Mouse (Mus musculus) kidney, embryonic 14.5 days (tissue): Measurements from ENCODE around the gene Ntrk3. TPM values are rescaled to one million over a fixed set of nuclear protein-coding genes. Genes with fewer than 3 reads are reported as not detected.

Source experiments
- ATAC-seq: fragments of 200-750 bp; cut with Nextera tagmentation; 2 replicates; pipeline ENCODE4 v1.8.0; 2017; ENCODE audit warnings: moderate number of reproducible peaks, mild to moderate bottlenecking, moderate TSS enrichment, moderate library complexity; ENCODE audit not compliant: low FRiP score, low TSS enrichment
- H3K27ac ChIP-seq: fragments of 300-500 bp; sonication (generic); 2 replicates; pipeline ENCODE4 v1.5.1; 2014; ENCODE audit warnings: low read depth, mild to moderate bottlenecking, low read length, moderate library complexity, mixed read lengths
- H3K27me3 ChIP-seq: fragments of 300-500 bp; sonication (generic); 2 replicates; pipeline ENCODE4 v1.6.1; 2014; ENCODE audit warnings: mild to moderate bottlenecking, low read length; ENCODE audit not compliant: control insufficient read depth, insufficient read depth
- H3K36me3 ChIP-seq: fragments of 300-500 bp; sonication (generic); 2 replicates; pipeline ENCODE4 v1.6.1; 2014; ENCODE audit warnings: low read length, mixed read lengths; ENCODE audit not compliant: control insufficient read depth, insufficient read depth
- H3K4me1 ChIP-seq: fragments of 300-500 bp; sonication (generic); 2 replicates; pipeline ENCODE4 v1.6.1; 2014; ENCODE audit warnings: low read length, mixed read lengths; ENCODE audit not compliant: control insufficient read depth, insufficient read depth
- H3K4me2 ChIP-seq: fragments of 300-500 bp; sonication (generic); replicated peaks from 2 replicates; pipeline ENCODE4 v1.6.1; 2014; ENCODE audit warnings: low read depth, mild to moderate bottlenecking, low read length
- H3K4me3 ChIP-seq: fragments of 300-500 bp; sonication (generic); 2 replicates; pipeline ENCODE4 v1.5.1; 2014; ENCODE audit warnings: mild to moderate bottlenecking, low read length
- H3K9ac ChIP-seq: fragments of 300-500 bp; sonication (generic); 2 replicates; pipeline ENCODE4 v1.6.1; 2014; ENCODE audit warnings: low read depth, mild to moderate bottlenecking, low read length, moderate library complexity
- H3K9me3 ChIP-seq: fragments of 300-500 bp; sonication (generic); 2 replicates; pipeline ENCODE4 v1.6.1; 2016; ENCODE audit warnings: low read length; ENCODE audit not compliant: control insufficient read depth
- WGBS: fragments of 180-500 bp; shearing (Covaris S2); extraction: QIAGEN DNeasy Blood & Tissue Kit; methylation state at CpG from one replicate; pipeline ENCODE4 v1.1.7; 2014; 5-methylcytosine and 5-hydroxymethylcytosine counted together
- polyA plus RNA-seq: library from polyadenylated mRNA; unstranded; fragments of >200 nt; fragmentation: Nextera tagmentation; extraction: Ambion mirVana; gene quantifications from 2 replicates; pipeline ENCODE4 v1.2.1, GENCODE M21; 2014

The Ntrk3 gene
- 4.6 and 5.1 TPM in 2 replicates for polyA plus RNA-seq

- Histone ChIP-seq H3K9me3 (no peaks in the 10 kb centered on the region), H3K4me2 (no peak within 1 kb of the TSS), H3K9ac (no peak within 1 kb of the TSS), H3K27ac (no peak within 1 kb of the TSS), H3K4me3 (no peak within 1 kb of the TSS), H3K36me3 (no peaks in the 10 kb centered on the region), H3K4me1 (no peaks in the 10 kb centered on the region), H3K27me3 (no peaks in the 10 kb centered on the region)
- ATAC-seq: no peak
- WGBS: 85% methylated on average over 5 of the region's 5 CpGs
Measured at GRCm38 (mm10) chr7:78737614-78738210, at the start of gene Ntrk3. Ntrk3 (minus strand) TSS chr7:78738012.

GRCm38 (mm10) chr7:78785906-78786305 lies 48.1 kb upstream of the Ntrk3 start:
- Histone ChIP-seq H3K4me3 (no peak overlapping the region), H3K27me3 (no peaks in the 10 kb centered on the region), H3K36me3 (peaks cover 23% of the 10 kb centered on the region), H3K9me3 (no peaks in the 10 kb centered on the region), H3K4me1 (peaks cover 12% of the 10 kb centered on the region), H3K27ac (no peak overlapping the region), H3K9ac (no peak overlapping the region), H3K4me2 (no peak overlapping the region)
- no peak for ATAC-seq
- 80% methylated on average over 5 of the region's 5 CpGs for WGBS

- Histone ChIP-seq H3K4me1 (peaks cover 12% of the 10 kb centered on the region), H3K36me3 (peaks cover 29% of the 10 kb centered on the region), H3K27ac (no peak within 1 kb of the TSS), H3K27me3 (no peaks in the 10 kb centered on the region), H3K4me2 (peak within 1 kb of the TSS; percentile 73), H3K4me3 (peak within 1 kb of the TSS; percentile 97), H3K9ac (peak within 1 kb of the TSS; percentile 84), H3K9me3 (no peaks in the 10 kb centered on the region)
- under 1% methylated on average over 44 of the region's 44 CpGs for WGBS
- ATAC-seq: peak; percentile 99
Measured at GRCm38 (mm10) chr7:78782639-78783581, 45.1 kb upstream of the Ntrk3 start, which contains the start of the genes Mrps11 and Mrpl46. Mrps11 (plus strand) TSS chr7:78783119. Mrpl46 (minus strand) TSS chr7:78783531.

- Histone ChIP-seq H3K36me3 (peaks cover 63% of the 10 kb centered on the region), H3K4me2 (no peak overlapping the region), H3K4me3 (no peak overlapping the region), H3K27ac (no peak overlapping the region), H3K4me1 (peaks cover 8% of the 10 kb centered on the region), H3K9ac (no peak overlapping the region), H3K27me3 (no peaks in the 10 kb centered on the region), H3K9me3 (no peaks in the 10 kb centered on the region)
- WGBS: 88% methylated on average over 5 of the region's 5 CpGs
- ATAC-seq: no peak
Measured at GRCm38 (mm10) chr7:78778741-78779140, 40.9 kb upstream of the Ntrk3 start.

- H3K9me3 ChIP-seq: no peaks in the 10 kb centered on the region
- no peaks in the 10 kb centered on the region for H3K4me1 ChIP-seq
- no peak overlapping the region for H3K4me3 ChIP-seq
- H3K9ac ChIP-seq: no peak overlapping the region
- ATAC-seq: no peak
- peaks cover 29% of the 10 kb centered on the region for H3K36me3 ChIP-seq
- WGBS: 87% methylated on average over 5 of the region's 5 CpGs
- no peak overlapping the region for H3K27ac ChIP-seq
- H3K4me2 ChIP-seq: no peak overlapping the region
- no peaks in the 10 kb centered on the region for H3K27me3 ChIP-seq
Measured at GRCm38 (mm10) chr7:78770936-78771335, 33.1 kb upstream of the Ntrk3 start.

GRCm38 (mm10) chr7:78769075-78769652 lies 31.4 kb upstream of the Ntrk3 start:
- Histone ChIP-seq H3K9me3 (no peaks in the 10 kb centered on the region), H3K9ac (no peak overlapping the region), H3K4me1 (no peaks in the 10 kb centered on the region), H3K4me3 (no peak overlapping the region), H3K27ac (no peak overlapping the region), H3K27me3 (no peaks in the 10 kb centered on the region), H3K4me2 (no peak overlapping the region), H3K36me3 (peaks cover 12% of the 10 kb centered on the region; the same call in 1 of the 2 replicates)
- 57% methylated on average over 7 of the region's 7 CpGs for WGBS
- no peak for ATAC-seq

- no peaks in the 10 kb centered on the region for H3K27me3 ChIP-seq
- no peak overlapping the region for H3K9ac ChIP-seq
- no peak for ATAC-seq
- H3K4me1 ChIP-seq: no peaks in the 10 kb centered on the region
- H3K4me3 ChIP-seq: no peak overlapping the region
- no peak overlapping the region for H3K27ac ChIP-seq
- H3K9me3 ChIP-seq: no peaks in the 10 kb centered on the region
- WGBS: 90% methylated on average over 12 of the region's 12 CpGs
- H3K36me3 ChIP-seq: peaks cover 4% of the 10 kb centered on the region; the same call in 1 of the 2 replicates
- H3K4me2 ChIP-seq: no peak overlapping the region
Measured at GRCm38 (mm10) chr7:78767929-78768531, 30.2 kb upstream of the Ntrk3 start.

GRCm38 (mm10) chr7:78766019-78766683 lies 28.3 kb upstream of the Ntrk3 start:
- H3K4me2 ChIP-seq: no peak overlapping the region
- no peaks in the 10 kb centered on the region for H3K36me3 ChIP-seq
- WGBS: 24% methylated on average over 18 of the region's 18 CpGs
- ATAC-seq: peak; percentile 88
- no peaks in the 10 kb centered on the region for H3K9me3 ChIP-seq
- H3K27me3 ChIP-seq: no peaks in the 10 kb centered on the region
- H3K4me3 ChIP-seq: no peak overlapping the region
- no peak overlapping the region for H3K9ac ChIP-seq
- H3K4me1 ChIP-seq: no peaks in the 10 kb centered on the region
- H3K27ac ChIP-seq: no peak overlapping the region
